Mouse (Mus musculus): ENCODE measurements around the gene Lrrc28.

DNA sequence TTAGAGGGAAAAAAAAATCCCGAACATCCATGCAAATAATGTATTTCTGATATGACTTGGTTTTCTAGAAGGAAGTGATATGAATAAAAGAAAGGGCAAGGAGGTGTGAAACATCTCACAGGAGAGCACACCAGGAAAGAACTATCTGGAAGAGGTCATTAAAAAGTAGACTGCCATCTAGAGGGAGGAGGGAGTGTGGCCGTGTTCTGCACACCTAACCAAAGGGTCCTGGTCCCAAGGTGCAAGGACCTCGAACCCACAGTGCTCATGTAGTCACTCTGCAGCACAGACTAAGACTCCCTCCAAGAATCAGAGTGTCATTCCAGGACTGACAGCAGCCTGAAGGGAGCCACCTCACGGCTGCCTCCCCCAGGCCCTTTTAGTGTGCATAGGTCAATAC is 124.1 kb downstream of the Lrrc28 start:
- TF ChIP-seq CTCF (IDR thresholded peaks at IDR 0.05; ENCODE audit: low read depth): peak; percentile 33
- TF ChIP-seq EP300 (IDR thresholded peaks at IDR 0.05; ENCODE audit: low read depth): no peak

Measured in liver, embryonic 14.5 days (tissue).